Mouse (Mus musculus) adrenal gland, postnatal 36 days (tissue): Measurements from ENCODE around the gene N4bp2. TPM values are rescaled to one million over a fixed set of nuclear protein-coding genes. Genes with fewer than 3 reads are reported as not detected.

Experiments
- DNase-seq, 2 experiments: peaks; one replicate each; pipeline ENCODE4 v3.0.0; 2021; ENCODE audit warnings: mixed read lengths in 1 of 2
- total RNA-seq, 2 experiments: library from RNA; stranded (reverse); gene quantifications; 2 replicates each; pipeline ENCODE4 v1.2.3; 2021

The N4bp2 gene
- total RNA-seq, 2 experiments from 2014 or later = 11.7 to 16.6 TPM

GRCm38 (mm10) chr5:65864486-65864885 is 101.2 kb downstream of the N4bp2 start:
- no peak for DNase-seq

GRCm38 (mm10) chr5:65864946-65865345 is 101.6 kb downstream of the N4bp2 start:
- no peak for DNase-seq

GRCm38 (mm10) chr5:65866591-65866990 is 103.3 kb downstream of the N4bp2 start:
- DNase-seq = no peak

GRCm38 (mm10) chr5:65867380-65868116 is 104.2 kb downstream of the N4bp2 start:
- no peak for DNase-seq

GRCm38 (mm10) chr5:65868419-65868818 is 105.1 kb downstream of the N4bp2 start:
- DNase-seq = no peak

- DNase-seq = no peak
These were observed 106.3 kb downstream of the N4bp2 start for GRCm38 (mm10) chr5:65869660-65870059.

GRCm38 (mm10) chr5:65871276-65871875 is 108.1 kb downstream of the N4bp2 start:
- no peak for DNase-seq

GRCm38 (mm10) chr5:65873212-65873611 is 109.9 kb downstream of the N4bp2 start:
- no peak for DNase-seq

GRCm38 (mm10) chr5:65875269-65875668 is 111.9 kb downstream of the N4bp2 start:
- DNase-seq = no peak

GRCm38 (mm10) chr5:65878367-65878766 is 115.0 kb downstream of the N4bp2 start:
- no peak for DNase-seq

Other genes with a start within 250 kb of the N4bp2 start
- gene Smim14, start 226.3 kb upstream of the N4bp2 start, total RNA-seq = 100 to 1,000 TPM; 155 to 187 TPM
- gene Ube2k, start 226.3 kb upstream of the N4bp2 start, total RNA-seq = 10 to 100 TPM; 87.3 to 96.5 TPM
- gene Pds5a, start 65.2 kb upstream of the N4bp2 start, total RNA-seq = 10 to 100 TPM; 91.0 to 91.5 TPM
- under 1 TPM; 0.30 to 0.40 TPM for gene Rhoh, start 97.7 kb downstream of the N4bp2 start, total RNA-seq
- gene Chrna9, start 171.4 kb downstream of the N4bp2 start, total RNA-seq = not detected
- 1 to 10 TPM in 1 of 2 experiments, under 1 TPM in 1; 0.53 to 1.3 TPM for gene 9130230L23Rik, start 240.8 kb downstream of the N4bp2 start, total RNA-seq